Mouse (Mus musculus) testis, adult 2 months (tissue): Measurements from ENCODE around the gene Clec16a. TPM values are rescaled to one million over a fixed set of nuclear protein-coding genes. Genes with fewer than 3 reads are reported as not detected.

Experiments used
- H3K27ac ChIP-seq: fragments of 200-500 bp; 2 replicates; pipeline ENCODE4 v1.5.1; 2012; ENCODE audit warnings: low read depth, low read length; ENCODE audit not compliant: control insufficient read depth, insufficient read depth
- H3K27me3 ChIP-seq: fragments of 200-500 bp; 2 replicates; pipeline ENCODE4 v1.6.1; 2012; ENCODE audit warnings: mild to moderate bottlenecking, low read length, moderate library complexity; ENCODE audit not compliant: control insufficient read depth, insufficient read depth
- H3K36me3 ChIP-seq: fragments of 200-500 bp; 2 replicates; pipeline ENCODE4 v1.6.1; 2012; ENCODE audit warnings: mild to moderate bottlenecking, low read length; ENCODE audit not compliant: control insufficient read depth, insufficient read depth
- H3K4me1 ChIP-seq: fragments of 200-500 bp; 2 replicates; pipeline ENCODE4 v1.6.1; 2012; ENCODE audit warnings: low read length; ENCODE audit not compliant: control insufficient read depth, insufficient read depth
- H3K4me3 ChIP-seq: fragments of 200-500 bp; 2 replicates; pipeline ENCODE4 v1.5.1; 2012; ENCODE audit warnings: low read depth, mild to moderate bottlenecking, low read length, moderate library complexity, mixed read lengths; ENCODE audit not compliant: control insufficient read depth
- CTCF ChIP-seq: fragments of 200-500 bp; IDR thresholded peaks from 2 replicates; pipeline ENCODE4 v1.5.1; 2012; ENCODE audit warnings: low read depth, mild to moderate bottlenecking, inconsistent platforms, low read length, moderate library complexity; ENCODE audit not compliant: control insufficient read depth, insufficient read depth, insufficient replicate concordance
- POLR2A ChIP-seq: fragments of 200-500 bp; IDR thresholded peaks from 2 replicates; pipeline ENCODE4 v1.6.1; 2012; ENCODE audit warnings: low read depth, mild to moderate bottlenecking, inconsistent platforms, low read length, moderate library complexity; ENCODE audit not compliant: control insufficient read depth
- polyA plus RNA-seq: library from polyadenylated mRNA; depleted of rRNA; stranded (reverse); fragments of >200 nt; gene quantifications from 2 replicates; pipeline ENCODE4 v1.2.3, GENCODE M21; 2012

Gene Clec16a
- polyA plus RNA-seq, 1 experiment, result 30.8 TPM

DNA sequence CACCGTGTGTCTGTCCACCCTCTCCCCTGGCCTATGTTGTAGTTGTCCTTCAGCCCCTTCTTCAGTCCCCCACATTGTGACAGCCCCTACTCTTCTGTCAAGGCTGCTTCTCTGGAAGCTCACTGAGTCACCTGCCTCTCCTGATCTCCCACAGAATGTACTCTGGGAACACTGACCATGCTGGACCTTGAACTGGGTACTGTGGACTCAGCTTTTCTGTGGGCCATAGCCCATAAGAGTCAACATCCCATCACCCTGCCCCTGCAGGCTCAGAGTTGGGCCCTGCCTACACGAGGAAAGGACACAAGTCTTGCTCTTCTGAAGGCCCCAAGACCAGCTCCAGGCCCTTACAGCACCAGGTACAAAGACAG lies 19.5 kb upstream of the Clec16a start:
- no peak overlapping the region for H3K27ac ChIP-seq
- no peaks in the 10 kb centered on the region for H3K36me3 ChIP-seq
- no peaks in the 10 kb centered on the region for H3K4me1 ChIP-seq
- H3K4me3 ChIP-seq, result no peak overlapping the region
- TF ChIP-seq CTCF (no peak), POLR2A (no peak)
- no peaks in the 10 kb centered on the region for H3K27me3 ChIP-seq

DNA sequence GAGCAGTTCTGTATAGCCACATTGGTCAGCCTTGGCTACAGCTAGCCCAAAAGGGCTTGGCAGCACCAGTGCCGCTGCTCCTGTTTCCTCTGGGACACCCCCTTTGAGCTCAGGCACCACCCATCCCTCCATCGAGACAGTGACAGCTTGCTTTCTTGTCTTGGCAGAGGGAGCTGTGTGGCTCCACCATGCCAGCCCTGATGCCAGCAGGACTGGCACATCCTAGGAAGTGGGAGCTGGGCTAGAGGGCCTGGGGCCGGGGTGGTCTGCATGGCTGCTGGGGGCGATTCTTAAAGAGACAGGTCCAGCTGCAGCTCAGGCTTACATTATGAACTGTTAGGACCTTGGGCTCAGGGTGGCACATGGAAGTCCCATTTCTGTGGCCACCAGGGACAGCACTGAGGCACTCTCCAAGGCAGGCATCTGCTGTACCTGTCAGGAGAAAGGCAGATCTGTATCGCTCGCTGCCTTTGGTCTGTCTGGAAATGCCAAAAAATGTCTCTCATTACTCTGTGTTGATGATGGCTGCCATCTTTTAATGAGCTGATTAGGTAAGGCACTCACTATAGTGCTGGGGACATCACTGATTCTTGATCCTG lies 18.0 kb upstream of the Clec16a start:
- H3K36me3 ChIP-seq, result no peaks in the 10 kb centered on the region
- no peaks in the 10 kb centered on the region for H3K27me3 ChIP-seq
- peaks cover 9% of the 10 kb centered on the region for H3K4me1 ChIP-seq
- TF ChIP-seq POLR2A (no peak), CTCF (0 out of 2 replicates have a peak, but pooled peaks have one; percentile 18)
- no peak overlapping the region for H3K27ac ChIP-seq
- H3K4me3 ChIP-seq, result no peak overlapping the region

DNA sequence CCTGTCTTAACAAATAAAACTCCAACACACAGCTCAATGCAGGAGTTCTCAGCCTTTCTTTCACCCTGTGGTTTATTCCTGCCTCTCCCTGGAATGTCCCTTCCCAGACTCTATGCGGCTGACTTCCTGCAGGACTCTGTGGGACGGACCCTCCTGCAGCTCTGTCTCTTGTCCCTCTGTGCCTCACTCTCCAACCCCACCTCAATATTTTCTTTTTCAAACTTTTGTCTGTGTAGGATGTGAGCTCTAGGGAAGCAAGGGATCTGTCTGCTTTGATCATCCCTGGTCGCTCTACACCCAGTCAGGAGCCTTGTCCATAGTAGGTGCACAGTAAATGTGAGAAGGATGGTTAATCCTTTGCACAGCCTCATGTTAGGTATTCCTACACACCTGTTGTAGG lies 16.8 kb upstream of the Clec16a start:
- Histone ChIP-seq H3K4me1 (peaks cover 9% of the 10 kb centered on the region), H3K4me3 (no peak overlapping the region), H3K27ac (no peak overlapping the region), H3K36me3 (no peaks in the 10 kb centered on the region), H3K27me3 (no peaks in the 10 kb centered on the region)
- TF ChIP-seq POLR2A, result no peak
- TF ChIP-seq CTCF, result no peak

DNA sequence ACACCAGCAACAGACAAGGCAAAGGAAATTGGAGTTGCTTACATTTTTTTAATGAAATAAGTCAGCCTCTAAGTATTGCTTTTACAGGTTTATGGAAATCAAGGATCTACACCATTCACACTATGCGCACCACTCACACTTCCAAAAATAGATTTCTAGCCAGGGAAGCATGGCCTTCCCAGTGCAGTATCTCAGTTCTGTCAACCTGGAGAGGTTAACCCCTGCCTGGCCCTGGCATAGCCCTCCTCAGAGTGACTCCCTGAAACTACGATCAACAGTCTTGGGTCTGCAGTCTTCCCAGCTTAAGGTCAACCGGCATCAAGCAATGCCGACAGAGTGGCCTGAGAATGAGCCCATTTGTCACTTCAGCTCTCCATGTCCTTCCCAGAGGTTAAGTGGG lies 15.0 kb upstream of the Clec16a start:
- TF ChIP-seq POLR2A, result no peak
- TF ChIP-seq CTCF, result no peak
- Histone ChIP-seq H3K4me3 (no peak overlapping the region), H3K36me3 (no peaks in the 10 kb centered on the region), H3K27me3 (no peaks in the 10 kb centered on the region), H3K4me1 (peaks cover 9% of the 10 kb centered on the region), H3K27ac (no peak overlapping the region)

DNA sequence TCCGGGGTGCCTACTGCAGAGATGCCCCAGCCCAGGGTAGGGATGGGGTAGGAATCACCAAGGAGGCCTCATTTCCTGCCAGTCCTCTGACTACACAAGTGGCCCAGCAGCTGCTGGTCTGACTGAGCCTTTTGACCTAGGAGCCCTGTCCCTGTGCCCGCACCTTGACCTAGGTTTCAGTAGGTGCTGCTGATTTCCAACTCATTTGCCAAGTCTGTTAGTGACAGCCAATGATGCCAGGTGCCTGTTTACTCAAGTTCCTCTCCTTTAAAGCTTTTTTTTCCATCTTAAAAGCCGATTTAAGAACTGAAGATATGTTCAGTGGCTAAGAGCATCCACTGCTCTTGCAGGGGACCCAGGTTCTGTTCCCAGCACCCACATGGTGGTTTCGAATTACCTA lies 11.4 kb upstream of the Clec16a start:
- Histone ChIP-seq H3K36me3 (no peaks in the 10 kb centered on the region), H3K27ac (no peak overlapping the region), H3K4me1 (peaks cover 9% of the 10 kb centered on the region), H3K27me3 (no peaks in the 10 kb centered on the region), H3K4me3 (no peak overlapping the region)
- TF ChIP-seq POLR2A (no peak), CTCF (no peak)

DNA sequence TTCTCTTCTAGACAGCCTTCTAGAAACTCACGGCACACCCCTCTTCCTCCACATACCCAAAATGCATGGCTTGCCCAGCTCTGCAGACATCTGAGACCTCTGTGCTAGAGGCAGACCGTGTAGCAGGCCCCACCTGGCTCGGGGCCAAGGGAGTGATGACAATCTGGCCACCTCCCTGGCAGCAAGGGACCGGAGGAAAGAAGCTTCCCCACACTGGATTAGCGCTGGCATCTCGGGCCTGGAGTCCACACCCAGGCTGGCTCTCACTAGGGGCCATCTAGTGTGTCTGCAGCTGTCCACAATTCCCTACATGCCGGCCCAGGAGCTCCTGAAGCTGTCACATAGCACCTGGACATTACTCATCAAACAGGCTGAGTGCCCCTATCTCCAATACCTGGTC lies 10.6 kb upstream of the Clec16a start:
- Histone ChIP-seq H3K4me3 (no peak overlapping the region), H3K27me3 (no peaks in the 10 kb centered on the region), H3K4me1 (peaks cover 9% of the 10 kb centered on the region), H3K27ac (no peak overlapping the region), H3K36me3 (no peaks in the 10 kb centered on the region)
- no peak for TF ChIP-seq POLR2A
- no peak for TF ChIP-seq CTCF

DNA sequence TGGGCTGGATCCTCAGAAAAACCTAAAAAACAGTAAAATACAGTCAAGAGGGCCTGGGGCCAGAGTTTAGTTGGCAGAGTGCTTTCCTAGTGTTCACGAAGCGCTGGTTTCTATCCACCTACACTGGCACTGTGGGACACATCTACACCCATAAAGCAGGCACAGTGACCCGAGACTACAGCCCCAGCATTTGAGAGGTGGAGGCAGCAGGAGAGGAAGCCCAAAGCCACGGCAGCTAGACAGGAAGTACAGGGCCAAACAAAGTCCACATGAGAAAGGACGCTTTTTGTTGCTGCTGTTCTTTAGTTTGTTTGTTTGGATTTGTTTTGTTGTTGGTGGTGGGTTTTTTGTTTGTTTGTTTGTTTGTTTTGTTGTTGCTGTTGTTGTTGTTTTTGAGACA lies 8.8 kb upstream of the Clec16a start:
- Histone ChIP-seq H3K4me3 (no peak overlapping the region), H3K4me1 (peaks cover 7% of the 10 kb centered on the region), H3K36me3 (no peaks in the 10 kb centered on the region), H3K27me3 (no peaks in the 10 kb centered on the region), H3K27ac (no peak overlapping the region)
- TF ChIP-seq POLR2A, result no peak
- TF ChIP-seq CTCF, result no peak

DNA sequence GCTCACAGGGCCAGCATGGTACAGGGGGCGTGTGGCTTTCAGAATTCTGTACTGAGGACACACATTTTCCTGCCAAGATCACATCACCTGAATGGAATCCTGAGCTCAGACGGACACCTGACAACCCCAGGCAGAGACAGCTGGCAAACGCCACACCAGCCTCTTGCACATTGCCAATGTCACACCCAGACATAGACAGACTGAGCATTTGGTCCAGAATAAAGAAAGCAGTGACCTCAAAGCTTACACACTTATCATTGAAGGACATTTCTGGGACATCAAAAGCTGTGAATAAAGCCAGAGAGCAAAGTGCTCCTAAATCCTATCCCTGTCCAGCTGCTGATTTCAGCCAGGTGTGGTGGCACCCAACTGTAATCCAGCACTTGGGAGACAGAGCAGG lies 8.2 kb upstream of the Clec16a start:
- Histone ChIP-seq H3K36me3 (no peaks in the 10 kb centered on the region), H3K4me3 (no peak overlapping the region), H3K27ac (no peak overlapping the region), H3K4me1 (peaks cover under 1% of the 10 kb centered on the region), H3K27me3 (no peaks in the 10 kb centered on the region)
- no peak for TF ChIP-seq POLR2A
- no peak for TF ChIP-seq CTCF
